Mouse (Mus musculus) stomach, embryonic 14.5 days (tissue): ENCODE results near the gene Rfx5. TPM values are rescaled to one million over a fixed set of nuclear protein-coding genes. Genes with fewer than 3 reads are reported as not detected.
"Not testable (repeated sequence)": the region's sequence is repeated elsewhere in the genome, so short reads cannot be mapped to it uniquely, and the experiment has no call there.

Experiments
- ATAC-seq: fragments of 200-750 bp; cut with Nextera tagmentation; 2 replicates; pipeline ENCODE4 v1.8.0; 2017; ENCODE audit warnings: low read depth, moderate TSS enrichment; ENCODE audit not compliant: insufficient number of reproducible peaks, insufficient read depth, low FRiP score
- H3K27ac ChIP-seq: fragments of 300-500 bp; sonication (generic); 2 replicates; pipeline ENCODE4 v1.5.1; 2014; ENCODE audit warnings: mild to moderate bottlenecking, low read length, moderate library complexity, mixed read lengths
- H3K27me3 ChIP-seq: fragments of 300-500 bp; sonication (generic); 2 replicates; pipeline ENCODE4 v1.6.1; 2014; ENCODE audit warnings: low read length, control low read depth, mixed read lengths; ENCODE audit not compliant: control insufficient read depth, insufficient read depth
- H3K36me3 ChIP-seq: fragments of 300-500 bp; sonication (generic); 2 replicates; pipeline ENCODE4 v1.6.1; 2014; ENCODE audit warnings: mild to moderate bottlenecking, control low read depth, low read length, moderate library complexity, mixed read lengths; ENCODE audit not compliant: control insufficient read depth, insufficient read depth
- H3K4me1 ChIP-seq: fragments of 300-500 bp; sonication (generic); 2 replicates; pipeline ENCODE4 v1.6.1; 2014; ENCODE audit warnings: low read length, control low read depth, mixed read lengths; ENCODE audit not compliant: control insufficient read depth, insufficient read depth
- H3K4me2 ChIP-seq: fragments of 300-500 bp; sonication (generic); replicated peaks from 2 replicates; pipeline ENCODE4 v1.6.1; 2014; ENCODE audit warnings: low read depth, low read length, control low read depth
- H3K4me3 ChIP-seq: fragments of 300-500 bp; sonication (generic); 2 replicates; pipeline ENCODE4 v1.5.1; 2014; ENCODE audit warnings: low read depth, low read length, control low read depth
- H3K9ac ChIP-seq: fragments of 300-500 bp; sonication (generic); replicated peaks from 2 replicates; pipeline ENCODE4 v1.6.1; 2014; ENCODE audit warnings: low read depth, mild to moderate bottlenecking, control low read depth, low read length, moderate library complexity, mixed read lengths
- H3K9me3 ChIP-seq: fragments of 300-500 bp; sonication (generic); 2 replicates; pipeline ENCODE4 v1.6.1; 2016; ENCODE audit warnings: low read depth, low read length, control low read depth; ENCODE audit not compliant: control insufficient read depth
- WGBS: fragments of 180-500 bp; shearing (Covaris S2); extraction: QIAGEN DNeasy Blood & Tissue Kit; methylation state at CpG from one replicate; pipeline ENCODE4 v1.1.7; 2014; 5-methylcytosine and 5-hydroxymethylcytosine counted together
- polyA plus RNA-seq: library from polyadenylated mRNA; unstranded; fragments of >200 nt; fragmentation: Nextera tagmentation; extraction: Ambion mirVana; gene quantifications from 2 replicates; pipeline ENCODE4 v1.2.1, GENCODE M21; 2014

The Rfx5 gene
- polyA plus RNA-seq, 1 experiment from 2014 or later = 12.8 TPM

DNA sequence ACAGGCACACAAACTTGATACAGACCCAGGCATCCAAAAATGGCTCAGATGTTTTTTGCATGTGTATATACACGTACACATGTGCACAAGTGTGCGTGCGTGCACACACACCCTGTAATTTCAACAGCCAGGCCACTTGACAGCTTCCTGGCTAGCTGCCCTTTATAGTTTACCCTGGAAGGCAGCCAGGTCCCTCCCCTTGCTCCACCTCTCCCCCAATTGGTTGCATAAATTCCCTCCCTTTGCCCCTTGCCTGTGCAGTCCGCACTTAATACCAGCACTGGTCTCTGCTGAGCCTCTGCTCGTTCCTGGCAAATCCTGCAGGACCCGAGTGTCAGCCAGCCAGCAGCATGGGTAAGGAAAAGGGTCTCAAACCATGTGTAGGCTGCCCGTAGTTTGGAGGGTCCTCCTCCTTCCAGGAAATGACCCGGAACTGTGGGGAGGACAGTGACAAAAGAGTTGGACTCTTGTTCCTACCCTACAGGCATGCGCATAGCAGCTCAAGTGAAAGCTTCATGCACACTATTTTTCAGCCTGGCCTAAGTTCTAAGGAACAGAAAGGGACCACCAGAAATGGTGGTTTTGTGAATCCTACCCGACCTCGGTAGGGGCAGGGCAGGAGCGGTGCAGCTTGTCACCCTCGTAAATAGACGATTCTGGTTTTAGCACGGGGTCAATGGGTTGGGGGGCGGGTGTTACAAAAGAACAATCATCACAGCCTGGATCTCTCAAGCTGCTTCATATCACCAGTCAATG, 20.9 kb upstream of the Rfx5 start, which contains the start of gene Selenbp1:
Selenbp1 (plus strand) TSS at position 248 of the 756 bp plus-strand sequence.
- no peaks in the 10 kb centered on the region for H3K27me3 ChIP-seq
- peak within 1 kb of the TSS; percentile 95 for H3K27ac ChIP-seq
- 4% methylated on average over 16 of the region's 16 CpGs for WGBS
- H3K4me1 ChIP-seq = peaks cover 6% of the 10 kb centered on the region; the same call in 1 of the 2 replicates
- H3K4me3 ChIP-seq = peak within 1 kb of the TSS; percentile 33
- no peaks in the 10 kb centered on the region for H3K36me3 ChIP-seq
- peak; percentile 84 for ATAC-seq
- H3K9me3 ChIP-seq = no peaks in the 10 kb centered on the region
- H3K4me2 ChIP-seq = peak within 1 kb of the TSS; percentile 50
- peak within 1 kb of the TSS; percentile 21; the same call in 1 of the 2 replicates for H3K9ac ChIP-seq

GRCm38 (mm10) chr3:94933604-94934003, 20.3 kb upstream of the Rfx5 start:
- peak overlapping the region; percentile 50 for H3K4me2 ChIP-seq
- not testable (repeated sequence) for ATAC-seq, H3K4me1 ChIP-seq, H3K9ac ChIP-seq, H3K27me3 ChIP-seq, H3K36me3 ChIP-seq, H3K9me3 ChIP-seq, H3K4me3 ChIP-seq
- WGBS = no CpG with 5 or more reads among the region's 2 CpGs
- H3K27ac ChIP-seq = peak overlapping the region; percentile 95

DNA sequence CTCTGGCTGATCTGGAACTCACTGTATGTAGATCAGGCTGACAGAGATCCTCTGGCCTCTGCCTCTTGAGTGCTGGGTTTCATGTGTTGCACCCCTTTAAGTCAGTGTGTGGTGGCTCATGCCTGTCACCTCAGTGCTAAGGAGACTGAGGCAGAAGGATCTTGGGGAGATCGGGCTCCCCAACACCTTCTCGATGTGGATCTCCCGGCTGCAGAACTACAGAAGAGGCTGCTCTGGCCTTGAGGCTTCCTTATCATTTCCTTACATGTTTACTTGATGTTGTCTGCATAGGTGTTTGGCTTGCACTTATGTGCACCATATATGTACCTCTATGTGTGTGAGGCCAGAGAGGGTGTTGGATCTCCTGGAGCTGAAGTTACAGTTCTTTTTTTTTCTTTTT, 19.3 kb upstream of the Rfx5 start:
- H3K4me3 ChIP-seq, H3K27me3 ChIP-seq, H3K9ac ChIP-seq, H3K27ac ChIP-seq, ATAC-seq, H3K4me2 ChIP-seq, H3K4me1 ChIP-seq, H3K9me3 ChIP-seq, H3K36me3 ChIP-seq: not testable (repeated sequence)
- 91% methylated on average over 3 of the region's 3 CpGs for WGBS

DNA sequence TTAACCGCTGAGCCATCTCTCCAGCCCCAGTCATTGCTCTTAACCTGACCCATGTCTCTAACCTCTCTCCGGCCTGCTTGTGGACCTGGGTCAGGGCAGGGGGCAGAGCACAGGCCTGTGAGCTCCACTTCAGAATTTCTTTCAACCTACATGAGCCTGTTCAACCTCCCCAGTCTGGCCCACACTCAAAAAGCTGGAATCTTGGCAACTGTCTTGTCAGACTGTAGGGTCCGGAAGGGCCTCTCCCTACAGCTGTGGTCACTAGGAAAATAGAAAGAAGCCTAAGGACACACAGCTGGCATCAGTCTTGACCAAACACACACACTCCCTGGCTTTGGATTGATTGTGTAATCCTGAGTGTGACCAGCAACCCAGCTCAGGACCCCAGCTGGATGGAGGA, 18.5 kb upstream of the Rfx5 start:
- WGBS = 70% methylated on average over 3 of the region's 3 CpGs
- H3K9ac ChIP-seq, H3K4me2 ChIP-seq, H3K27ac ChIP-seq, H3K36me3 ChIP-seq, ATAC-seq, H3K27me3 ChIP-seq, H3K9me3 ChIP-seq, H3K4me3 ChIP-seq, H3K4me1 ChIP-seq: not testable (repeated sequence)

GRCm38 (mm10) chr3:94936147-94936546, 17.7 kb upstream of the Rfx5 start:
- H3K9ac ChIP-seq, H3K4me3 ChIP-seq, H3K27me3 ChIP-seq, H3K4me2 ChIP-seq, ATAC-seq, H3K27ac ChIP-seq, H3K4me1 ChIP-seq, H3K36me3 ChIP-seq, H3K9me3 ChIP-seq: not testable (repeated sequence)
- whole genome bisulfite sequencing = 82% methylated on average over 5 of the region's 5 CpGs

GRCm38 (mm10) chr3:94937194-94937593, 16.7 kb upstream of the Rfx5 start:
- ATAC-seq, H3K27ac ChIP-seq, H3K9me3 ChIP-seq, H3K4me1 ChIP-seq, H3K4me2 ChIP-seq, H3K4me3 ChIP-seq, H3K36me3 ChIP-seq, H3K9ac ChIP-seq, H3K27me3 ChIP-seq: not testable (repeated sequence)
- 90% methylated on average over 6 of the region's 7 CpGs for WGBS

DNA sequence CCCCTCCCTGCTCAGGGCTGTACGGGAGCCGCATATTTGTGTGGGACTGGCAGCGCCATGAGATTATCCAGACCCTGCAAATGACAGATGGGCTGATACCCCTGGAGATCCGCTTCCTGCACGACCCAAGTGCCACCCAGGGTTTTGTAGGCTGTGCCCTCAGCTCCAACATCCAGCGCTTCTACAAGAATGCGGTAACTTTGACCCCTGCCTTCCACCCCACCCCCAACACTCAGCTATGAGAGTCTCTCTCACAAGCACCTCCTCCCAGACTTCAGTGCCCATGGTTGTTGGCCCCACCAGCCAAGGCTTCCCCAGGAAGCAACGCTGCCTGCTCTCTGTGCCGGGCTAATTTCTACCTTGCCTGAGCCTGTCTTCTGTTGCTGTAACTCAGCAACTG, 13.8 kb upstream of the Rfx5 start:
- H3K4me2 ChIP-seq, H3K27me3 ChIP-seq, H3K36me3 ChIP-seq, H3K4me1 ChIP-seq, ATAC-seq, H3K9me3 ChIP-seq, H3K4me3 ChIP-seq, H3K9ac ChIP-seq, H3K27ac ChIP-seq: not testable (repeated sequence)
- WGBS = 49% methylated on average over 9 of the region's 9 CpGs

- WGBS = 82% methylated on average over 7 of the region's 9 CpGs
Measured at GRCm38 (mm10) chr3:94942211-94942967, 11.5 kb upstream of the Rfx5 start.

More at GRCm38 (mm10) chr3:94942211-94942967, 11.5 kb upstream of the Rfx5 start:
- not testable (repeated sequence) for H3K36me3 ChIP-seq, H3K9me3 ChIP-seq, H3K27ac ChIP-seq, H3K9ac ChIP-seq, H3K27me3 ChIP-seq, H3K4me3 ChIP-seq, H3K4me2 ChIP-seq, H3K4me1 ChIP-seq
- peak; percentile 42; the same call in 1 of the 2 replicates for ATAC-seq
